Mouse (Mus musculus): ENCODE data around the gene Gm12216. TPM values are rescaled to one million over a fixed set of nuclear protein-coding genes. Genes with fewer than 3 reads are reported as not detected.

Gm12216 gene
- total and polyA plus RNA-seq, 3 experiments = 2.6 to 4.4 (median 2.6) TPM

- no peak overlapping the region for H3K4me3 ChIP-seq
- no peak for DNase-seq
- no peak overlapping the region for H3K27ac ChIP-seq
- no peaks in the 10 kb centered on the region for H3K79me2 ChIP-seq (replicated peaks; ENCODE audit: control insufficient read depth, insufficient read depth, low read length)
- H3K27me3 ChIP-seq (ENCODE audit: control insufficient read depth, insufficient read depth, low read length) = no peaks in the 10 kb centered on the region
- peaks cover 2% of the 10 kb centered on the region for H3K4me1 ChIP-seq (ENCODE audit: control insufficient read depth, insufficient read depth, low read length)
- intact Hi-C loops (cut with DNase I) = no loop called here
- WGBS = 90% methylated on average over 2 of the region's 2 CpGs
- TF ChIP-seq EP300 (IDR thresholded peaks at IDR 0.05; ENCODE audit: insufficient read depth, low read depth, low read length) (no peak), POLR2A (IDR thresholded peaks at IDR 0.05; ENCODE audit: insufficient read depth, low read depth, low read length) (no peak), CTCF (IDR thresholded peaks at IDR 0.05) (peak; percentile 38)
- H3K36me3 ChIP-seq (ENCODE audit: control insufficient read depth, insufficient read depth, low read length) = no peaks in the 10 kb centered on the region
- H3K9ac ChIP-seq (ENCODE audit: low read depth, low read length) = no peak overlapping the region
These were observed 113.8 kb downstream of the Gm12216 start for GRCm38 (mm10) chr11:53745260-53745659.

GRCm38 (mm10) chr11:53742353-53742752 is 116.7 kb downstream of the Gm12216 start:
- Histone ChIP-seq H3K27ac (peak overlapping the region; percentile 34; the same call in 1 of the 2 replicates), H3K9ac (ENCODE audit: low read depth, low read length) (no peak overlapping the region), H3K36me3 (ENCODE audit: control insufficient read depth, insufficient read depth, low read length) (no peaks in the 10 kb centered on the region), H3K4me3 (no peak overlapping the region), H3K27me3 (ENCODE audit: control insufficient read depth, insufficient read depth, low read length) (no peaks in the 10 kb centered on the region), H3K4me1 (ENCODE audit: control insufficient read depth, insufficient read depth, low read length) (peaks cover 2% of the 10 kb centered on the region), H3K79me2 (replicated peaks; ENCODE audit: control insufficient read depth, insufficient read depth, low read length) (no peaks in the 10 kb centered on the region)
- WGBS = 13% methylated on average over 5 of the region's 5 CpGs
- peak in 1 of 2 experiments; percentile 31 for DNase-seq
- intact Hi-C loops (cut with DNase I) = no loop called here
- TF ChIP-seq POLR2A (IDR thresholded peaks at IDR 0.05; ENCODE audit: insufficient read depth, low read depth, low read length) (0 out of 2 replicates have a peak, but pooled peaks have one; percentile 15), CTCF (IDR thresholded peaks at IDR 0.05) (peak; percentile 68), EP300 (IDR thresholded peaks at IDR 0.05; ENCODE audit: insufficient read depth, low read depth, low read length) (peak; percentile 72; the same call in 1 of the 2 replicates)

- WGBS = 19% methylated on average over 6 of the region's 6 CpGs
- peak; percentile 69 for TF ChIP-seq CTCF (IDR thresholded peaks at IDR 0.05)
- no peak for TF ChIP-seq POLR2A (IDR thresholded peaks at IDR 0.05; ENCODE audit: insufficient read depth, low read depth, low read length)
- TF ChIP-seq EP300 (IDR thresholded peaks at IDR 0.05; ENCODE audit: insufficient read depth, low read depth, low read length) = 0 out of 2 replicates have a peak, but pooled peaks have one; percentile 18
- Histone ChIP-seq H3K4me1 (ENCODE audit: control insufficient read depth, insufficient read depth, low read length) (peaks cover 2% of the 10 kb centered on the region), H3K9ac (ENCODE audit: low read depth, low read length) (no peak overlapping the region), H3K4me3 (no peak overlapping the region), H3K27ac (peak overlapping the region; percentile 29; the same call in 1 of the 2 replicates), H3K79me2 (replicated peaks; ENCODE audit: control insufficient read depth, insufficient read depth, low read length) (no peaks in the 10 kb centered on the region), H3K27me3 (ENCODE audit: control insufficient read depth, insufficient read depth, low read length) (no peaks in the 10 kb centered on the region), H3K36me3 (ENCODE audit: control insufficient read depth, insufficient read depth, low read length) (no peaks in the 10 kb centered on the region)
- intact Hi-C loops (cut with DNase I) = loop anchor here (2.0 to 10.0 kb wide), 3 partner anchors 135 to 267 kb away; partner anchors contain the start of gene Gm9837
- DNase-seq = peak; percentile 65 to 68
These were observed 121.5 kb downstream of the Gm12216 start for GRCm38 (mm10) chr11:53737573-53737946.

GRCm38 (mm10) chr11:53736771-53737572 is 122.1 kb downstream of the Gm12216 start:
- peak overlapping the region; percentile 29; the same call in 1 of the 2 replicates for H3K27ac ChIP-seq
- no peaks in the 10 kb centered on the region for H3K4me1 ChIP-seq (ENCODE audit: control insufficient read depth, insufficient read depth, low read length)
- peak; percentile 74 for TF ChIP-seq CTCF (IDR thresholded peaks at IDR 0.05)
- no peak for TF ChIP-seq POLR2A (IDR thresholded peaks at IDR 0.05; ENCODE audit: insufficient read depth, low read depth, low read length)
- TF ChIP-seq EP300 (IDR thresholded peaks at IDR 0.05; ENCODE audit: insufficient read depth, low read depth, low read length) = no peak
- no peaks in the 10 kb centered on the region for H3K79me2 ChIP-seq (replicated peaks; ENCODE audit: control insufficient read depth, insufficient read depth, low read length)
- H3K27me3 ChIP-seq (ENCODE audit: control insufficient read depth, insufficient read depth, low read length) = no peaks in the 10 kb centered on the region
- WGBS = 46% methylated on average over 14 of the region's 14 CpGs
- intact Hi-C loops (cut with DNase I) = loop anchor here (2.0 to 10.0 kb wide), 3 partner anchors 136 to 266 kb away; partner anchors contain the start of gene Gm9837
- no peak overlapping the region for H3K4me3 ChIP-seq
- H3K36me3 ChIP-seq (ENCODE audit: control insufficient read depth, insufficient read depth, low read length) = no peaks in the 10 kb centered on the region
- H3K9ac ChIP-seq (ENCODE audit: low read depth, low read length) = no peak overlapping the region
- peak; percentile 66 to 75 for DNase-seq

GRCm38 (mm10) chr11:53735682-53736245 is 123.3 kb downstream of the Gm12216 start:
- no peaks in the 10 kb centered on the region for H3K36me3 ChIP-seq (ENCODE audit: control insufficient read depth, insufficient read depth, low read length)
- intact Hi-C loops (cut with DNase I) = loop anchor here (2.0 to 10.0 kb wide), 4 partner anchors 115 to 265 kb away; partner anchors contain the start of gene Gm9837
- DNase-seq = peak; percentile 61 to 66
- 0 out of 2 replicates have a peak, but pooled peaks have one; percentile 29 for TF ChIP-seq EP300 (IDR thresholded peaks at IDR 0.05; ENCODE audit: insufficient read depth, low read depth, low read length)
- TF ChIP-seq CTCF (IDR thresholded peaks at IDR 0.05) = peak; percentile 96
- TF ChIP-seq POLR2A (IDR thresholded peaks at IDR 0.05; ENCODE audit: insufficient read depth, low read depth, low read length) = no peak
- H3K27me3 ChIP-seq (ENCODE audit: control insufficient read depth, insufficient read depth, low read length) = no peaks in the 10 kb centered on the region
- WGBS = 24% methylated on average over 17 of the region's 17 CpGs
- H3K79me2 ChIP-seq (replicated peaks; ENCODE audit: control insufficient read depth, insufficient read depth, low read length) = no peaks in the 10 kb centered on the region
- H3K9ac ChIP-seq (ENCODE audit: low read depth, low read length) = no peak overlapping the region
- peak overlapping the region; percentile 24; the same call in 1 of the 2 replicates for H3K4me3 ChIP-seq
- no peaks in the 10 kb centered on the region for H3K4me1 ChIP-seq (ENCODE audit: control insufficient read depth, insufficient read depth, low read length)
- H3K27ac ChIP-seq = no peak overlapping the region
